Mouse (Mus musculus) olfactory bulb, adult 2 months (tissue): ENCODE measurements at regions not wholly inside any gene's neighbourhood (a gene's known extent, or its start where the extent isn't known, plus 50 kb on each side); places are given as distances from the start of the nearest gene placed in this dataset.

Source experiments
- H3K27ac ChIP-seq: fragments of 200-500 bp; 2 replicates; pipeline ENCODE4 v1.5.1; 2012; ENCODE audit warnings: low read depth, low read length; ENCODE audit not compliant: insufficient read depth
- H3K4me1 ChIP-seq: fragments of 200-500 bp; 2 replicates; pipeline ENCODE4 v1.6.1; 2012; ENCODE audit warnings: low read length; ENCODE audit not compliant: control insufficient read depth, insufficient read depth
- H3K4me3 ChIP-seq: fragments of 200-500 bp; 2 replicates; pipeline ENCODE4 v1.5.1; 2012; ENCODE audit warnings: mild to moderate bottlenecking, low read depth, low read length, moderate library complexity; ENCODE audit not compliant: insufficient read depth
- CTCF ChIP-seq: fragments of 200-500 bp; IDR thresholded peaks from 2 replicates; pipeline ENCODE4 v1.5.1; 2012; ENCODE audit warnings: low read depth, mild to moderate bottlenecking, low read length, moderate library complexity; ENCODE audit not compliant: insufficient read depth
- POLR2A ChIP-seq: fragments of 200-500 bp; IDR thresholded peaks from 2 replicates; pipeline ENCODE4 v1.6.1; 2012; ENCODE audit warnings: mild to moderate bottlenecking, low read depth, low read length, moderate library complexity; ENCODE audit not compliant: insufficient read depth
- WGBS: fragments of 180-500 bp; shearing (Covaris S2); methylation state at CpG from one replicate; pipeline ENCODE4 v1.1.7; 2018; 5-methylcytosine and 5-hydroxymethylcytosine counted together

- Histone ChIP-seq H3K4me1 (no peaks in the 10 kb centered on the region), H3K4me3 (no peak overlapping the region), H3K27ac (no peak overlapping the region)
- 100% methylated on average over 1 of the region's 1 CpGs for WGBS
- TF ChIP-seq CTCF (no peak), POLR2A (no peak)
These were observed 212.5 kb upstream of the Myt1l start for GRCm38 (mm10) chr12:29315636-29316035.

GRCm38 (mm10) chr12:29321468-29321867, 206.7 kb upstream of the Myt1l start:
- WGBS: 61% methylated on average over 2 of the region's 2 CpGs
- Histone ChIP-seq H3K27ac (no peak overlapping the region), H3K4me1 (no peaks in the 10 kb centered on the region), H3K4me3 (no peak overlapping the region)
- no peak for TF ChIP-seq CTCF
- no peak for TF ChIP-seq POLR2A

- TF ChIP-seq POLR2A (no peak), CTCF (no peak)
- 71% methylated on average over 3 of the region's 3 CpGs for WGBS
These were observed 204.7 kb upstream of the Myt1l start for GRCm38 (mm10) chr12:29323534-29323933.

GRCm38 (mm10) chr12:29335839-29336469, 192.2 kb upstream of the Myt1l start:
- no peak overlapping the region for H3K27ac ChIP-seq
- no peak overlapping the region for H3K4me3 ChIP-seq
- no peaks in the 10 kb centered on the region; the same call in 1 of the 2 replicates for H3K4me1 ChIP-seq
- 69% methylated on average over 3 of the region's 3 CpGs for WGBS
- no peak for TF ChIP-seq POLR2A

More at GRCm38 (mm10) chr12:29323534-29323933, 204.7 kb upstream of the Myt1l start:
- Histone ChIP-seq H3K27ac (no peak overlapping the region), H3K4me1 (no peaks in the 10 kb centered on the region), H3K4me3 (no peak overlapping the region)

GRCm38 (mm10) chr12:29337336-29337735, 190.8 kb upstream of the Myt1l start:
- Histone ChIP-seq H3K4me3 (no peak overlapping the region), H3K4me1 (no peaks in the 10 kb centered on the region; the same call in 1 of the 2 replicates), H3K27ac (no peak overlapping the region)
- TF ChIP-seq POLR2A (no peak), CTCF (no peak)
- 90% methylated on average over 2 of the region's 2 CpGs for WGBS

- Histone ChIP-seq H3K27ac (no peak overlapping the region), H3K4me3 (no peak overlapping the region), H3K4me1 (peaks cover 9% of the 10 kb centered on the region)
- 78% methylated on average over 7 of the region's 7 CpGs for WGBS
- TF ChIP-seq POLR2A: no peak
- no peak for TF ChIP-seq CTCF
These were observed 186.7 kb upstream of the Myt1l start for GRCm38 (mm10) chr12:29341388-29341995.

- Histone ChIP-seq H3K27ac (0 out of 2 replicates have a peak overlapping the region, but pooled peaks have one; percentile 27), H3K4me3 (no peak overlapping the region), H3K4me1 (peaks cover 9% of the 10 kb centered on the region)
- no peak for TF ChIP-seq POLR2A
- no peak for TF ChIP-seq CTCF
- WGBS: 26% methylated on average over 12 of the region's 12 CpGs
These were observed 184.9 kb upstream of the Myt1l start for GRCm38 (mm10) chr12:29343147-29343852.

- no peak overlapping the region for H3K27ac ChIP-seq
- 70% methylated on average over 2 of the region's 2 CpGs for WGBS
- H3K4me3 ChIP-seq: no peak overlapping the region
- no peak for TF ChIP-seq POLR2A
- no peak for TF ChIP-seq CTCF
- peaks cover 12% of the 10 kb centered on the region for H3K4me1 ChIP-seq
These were observed 179.5 kb upstream of the Myt1l start for GRCm38 (mm10) chr12:29348698-29349097.

- peaks cover 17% of the 10 kb centered on the region for H3K4me1 ChIP-seq
- no peak overlapping the region for H3K27ac ChIP-seq
- WGBS: 70% methylated on average over 9 of the region's 9 CpGs
- no peak overlapping the region for H3K4me3 ChIP-seq
- TF ChIP-seq POLR2A (no peak), CTCF (no peak)
These were observed 178.9 kb upstream of the Myt1l start for GRCm38 (mm10) chr12:29349146-29349850.
